Mouse (Mus musculus) heart, embryonic 15.5 days (tissue): ENCODE measurements around the gene Smyd3. TPM values are rescaled to one million over a fixed set of nuclear protein-coding genes. Genes with fewer than 3 reads are reported as not detected.

Experiments used
- ATAC-seq: fragments of 200-750 bp; cut with Nextera tagmentation; replicated peaks from 2 replicates; pipeline ENCODE4 v1.8.0; 2017; ENCODE audit warnings: low read depth, moderate TSS enrichment; ENCODE audit not compliant: insufficient number of reproducible peaks, insufficient read depth, low FRiP score
- H3K27ac ChIP-seq: fragments of 300-500 bp; sonication (generic); 2 replicates; pipeline ENCODE4 v1.5.1; 2015; ENCODE audit warnings: mild to moderate bottlenecking, inconsistent platforms
- H3K27me3 ChIP-seq: fragments of 300-500 bp; sonication (generic); 2 replicates; pipeline ENCODE4 v1.6.1; 2015; ENCODE audit warnings: inconsistent platforms
- H3K36me3 ChIP-seq: fragments of 300-500 bp; sonication (generic); 2 replicates; pipeline ENCODE4 v1.6.1; 2015; ENCODE audit warnings: mild to moderate bottlenecking, inconsistent platforms
- H3K4me1 ChIP-seq: fragments of 300-500 bp; sonication (generic); replicated peaks from 2 replicates; pipeline ENCODE4 v1.6.1; 2015; ENCODE audit warnings: inconsistent platforms
- H3K4me2 ChIP-seq: fragments of 300-500 bp; sonication (generic); 2 replicates; pipeline ENCODE4 v1.6.1; 2015; ENCODE audit warnings: inconsistent platforms, mild to moderate bottlenecking, moderate library complexity
- H3K4me3 ChIP-seq: fragments of 300-500 bp; sonication (generic); 2 replicates; pipeline ENCODE4 v1.5.1; 2015; ENCODE audit warnings: mild to moderate bottlenecking, inconsistent platforms
- H3K9ac ChIP-seq: fragments of 300-500 bp; sonication (generic); 2 replicates; pipeline ENCODE4 v1.6.1; 2015; ENCODE audit warnings: mild to moderate bottlenecking, inconsistent platforms
- H3K9me3 ChIP-seq: fragments of 300-500 bp; sonication (generic); replicated peaks from 2 replicates; pipeline ENCODE4 v1.6.1; 2016; ENCODE audit warnings: inconsistent platforms
- WGBS: fragments of 180-500 bp; shearing (Covaris S2); methylation state at CpG from one replicate; pipeline ENCODE4 v1.1.7; 2015; ENCODE audit warnings: mixed read lengths; 5-methylcytosine and 5-hydroxymethylcytosine counted together
- polyA plus RNA-seq: library from polyadenylated mRNA; unstranded; fragments of >200 nt; fragmentation: Nextera tagmentation; extraction: Ambion mirVana; gene quantifications from 2 replicates; pipeline ENCODE4 v1.2.1, GENCODE M21; 2015

The Smyd3 gene
- polyA plus RNA-seq, 1 experiment from 2014 or later = 9.1 TPM

DNA sequence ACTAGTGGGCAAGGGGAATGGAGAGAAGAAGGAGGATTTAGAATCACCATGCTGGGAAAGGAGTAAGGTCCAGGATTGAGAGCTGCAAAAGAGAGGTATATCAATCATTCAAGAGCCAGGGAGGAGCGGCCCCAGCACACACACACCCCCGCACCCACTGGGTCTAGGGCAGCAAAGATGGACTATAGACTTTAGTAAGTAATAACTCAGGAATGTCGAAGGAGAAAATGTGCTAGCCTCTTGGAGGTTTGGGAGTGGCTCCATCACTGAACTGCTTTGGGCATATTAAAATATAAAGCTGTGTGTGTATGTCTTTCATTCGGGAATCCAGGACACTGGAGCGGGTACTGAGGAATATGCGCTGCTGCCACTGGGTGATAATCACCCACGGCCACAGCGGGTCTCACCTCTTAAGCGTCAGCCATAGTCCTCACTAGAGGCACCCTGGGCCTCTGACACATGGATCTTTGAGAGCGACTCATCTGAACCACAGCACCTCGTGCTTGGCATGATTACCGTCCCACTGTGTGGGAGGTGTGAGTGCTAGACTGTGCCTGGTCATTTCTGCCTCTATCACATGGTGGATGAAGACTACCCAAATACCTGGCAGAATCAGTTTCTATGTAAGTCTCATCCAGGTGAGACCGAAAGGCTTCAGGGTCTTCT lies 469.8 kb downstream of the Smyd3 start:
- H3K27me3 ChIP-seq = no peaks in the 10 kb centered on the region
- no peak overlapping the region for H3K4me2 ChIP-seq
- peaks cover 7% of the 10 kb centered on the region for H3K4me1 ChIP-seq
- WGBS = 86% methylated on average over 13 of the region's 13 CpGs
- no peak overlapping the region for H3K27ac ChIP-seq
- no peaks in the 10 kb centered on the region for H3K36me3 ChIP-seq
- no peak overlapping the region for H3K4me3 ChIP-seq
- H3K9ac ChIP-seq = no peak overlapping the region
- no peak for ATAC-seq
- H3K9me3 ChIP-seq = no peaks in the 10 kb centered on the region

DNA sequence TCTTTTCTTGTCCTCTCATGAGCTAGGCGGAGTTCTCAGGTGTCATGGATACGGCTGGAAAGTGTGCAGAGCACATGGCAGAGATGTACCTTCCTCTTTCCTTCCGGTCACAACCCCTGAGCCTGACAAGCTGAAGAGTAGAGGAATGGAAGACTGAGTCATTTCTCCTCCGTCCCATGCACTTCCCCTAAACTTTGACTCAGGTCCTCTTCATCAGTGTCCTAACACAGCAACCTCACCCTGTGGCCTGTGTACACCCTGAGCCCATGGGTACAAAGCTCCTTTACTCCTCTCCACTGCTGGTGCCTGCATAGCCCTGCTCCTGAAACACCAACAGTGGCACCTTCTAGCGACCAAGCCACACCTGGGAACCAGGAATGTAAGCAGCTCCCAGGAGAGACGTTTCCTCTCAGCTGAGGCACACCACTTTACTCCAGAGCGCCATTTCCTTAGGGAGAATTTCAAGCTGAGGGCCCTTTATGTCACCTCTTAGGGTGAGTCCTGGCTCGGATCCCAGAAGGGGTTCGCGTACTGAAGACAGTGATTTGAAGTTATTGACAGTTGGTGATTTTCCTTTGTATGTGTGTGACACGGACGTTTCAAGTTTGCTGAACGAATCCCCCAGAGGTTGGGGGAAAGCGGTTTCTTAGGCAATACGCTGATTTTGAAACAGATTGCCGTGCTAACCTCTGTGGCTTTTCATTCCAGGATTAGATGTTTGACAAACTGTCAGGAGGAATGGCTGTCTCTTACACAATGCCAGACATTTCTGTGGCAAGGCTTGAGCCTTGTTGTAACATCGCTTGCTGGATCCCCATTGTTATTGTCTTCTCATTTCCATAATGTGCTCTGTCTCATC lies 471.8 kb downstream of the Smyd3 start:
- Histone ChIP-seq H3K36me3 (no peaks in the 10 kb centered on the region), H3K4me2 (no peak overlapping the region), H3K9ac (no peak overlapping the region), H3K4me3 (no peak overlapping the region), H3K27ac (no peak overlapping the region), H3K4me1 (peaks cover 25% of the 10 kb centered on the region), H3K27me3 (no peaks in the 10 kb centered on the region), H3K9me3 (no peaks in the 10 kb centered on the region)
- no peak for ATAC-seq
- 68% methylated on average over 17 of the region's 17 CpGs for WGBS

DNA sequence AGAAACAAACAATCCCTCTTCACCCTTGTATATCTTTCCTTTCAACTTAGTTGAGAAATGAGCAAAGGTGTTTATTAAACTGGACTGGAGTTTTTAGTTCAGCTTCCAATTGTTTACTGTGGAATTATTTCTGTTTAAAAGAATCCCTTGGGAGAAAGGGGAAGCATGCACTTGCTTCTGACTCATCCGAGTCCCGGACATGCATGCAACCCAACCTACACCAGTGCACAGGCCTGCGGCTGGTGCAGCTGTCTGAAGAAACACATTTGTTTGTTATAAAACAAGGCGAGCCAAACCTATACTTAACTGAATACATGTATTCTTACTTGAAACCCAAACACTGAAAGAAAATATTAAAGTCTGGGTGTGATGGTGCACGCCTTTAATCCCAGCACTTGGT lies 473.7 kb downstream of the Smyd3 start:
- no peak overlapping the region for H3K4me3 ChIP-seq
- H3K27me3 ChIP-seq = no peaks in the 10 kb centered on the region
- H3K27ac ChIP-seq = no peak overlapping the region
- 83% methylated on average over 5 of the region's 5 CpGs for WGBS
- no peak overlapping the region for H3K9ac ChIP-seq
- ATAC-seq = no peak
- no peaks in the 10 kb centered on the region for H3K36me3 ChIP-seq
- peaks cover 29% of the 10 kb centered on the region for H3K4me1 ChIP-seq
- H3K4me2 ChIP-seq = no peak overlapping the region
- H3K9me3 ChIP-seq = no peaks in the 10 kb centered on the region

DNA sequence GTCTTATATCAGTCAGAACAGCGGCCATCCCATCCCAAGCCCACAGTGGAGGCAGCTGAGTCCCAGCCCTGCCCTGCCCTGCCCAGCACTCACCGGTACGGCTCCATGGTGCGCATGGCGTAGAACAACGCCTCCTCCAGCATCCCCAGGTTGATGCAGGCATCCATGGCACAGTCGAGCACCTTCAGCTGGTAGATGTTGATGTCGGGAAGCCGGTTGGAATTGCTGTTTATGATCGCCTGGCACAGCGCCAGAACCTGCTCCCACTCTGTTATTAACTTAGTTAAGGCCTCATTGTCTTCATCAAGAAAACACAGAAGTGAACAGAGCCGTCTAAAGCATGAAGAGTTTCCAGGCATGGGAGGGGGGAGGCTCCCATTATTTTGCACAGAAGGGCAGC lies 474.2 kb downstream of the Smyd3 start:
- peaks cover 29% of the 10 kb centered on the region for H3K4me1 ChIP-seq
- H3K9ac ChIP-seq = no peak overlapping the region
- H3K27ac ChIP-seq = no peak overlapping the region
- no peaks in the 10 kb centered on the region for H3K36me3 ChIP-seq
- no peak overlapping the region for H3K4me3 ChIP-seq
- H3K9me3 ChIP-seq = no peaks in the 10 kb centered on the region
- ATAC-seq = no peak
- 60% methylated on average over 12 of the region's 12 CpGs for WGBS
- no peaks in the 10 kb centered on the region for H3K27me3 ChIP-seq
- H3K4me2 ChIP-seq = no peak overlapping the region

DNA sequence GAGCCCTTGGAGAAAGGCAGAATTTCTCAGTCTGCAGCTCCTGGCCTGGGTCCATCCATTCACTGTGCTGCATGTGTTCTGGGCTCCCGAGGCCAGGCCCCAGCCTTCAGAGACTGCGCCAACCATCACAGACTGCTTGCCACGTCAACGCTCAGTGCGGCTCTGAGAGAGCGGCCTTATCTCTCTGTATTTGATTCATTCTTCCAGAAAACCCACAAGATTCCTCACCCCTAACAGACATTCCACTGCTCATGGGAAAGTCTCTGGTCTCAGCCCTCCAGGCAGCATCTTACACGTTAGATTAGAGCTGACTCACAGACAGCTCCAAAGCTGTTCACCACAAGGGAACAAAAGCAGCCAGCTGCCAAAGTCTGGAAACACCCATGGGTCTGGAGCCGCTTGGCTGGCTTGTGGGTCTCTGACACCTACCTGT lies 475.9 kb downstream of the Smyd3 start:
- no peak overlapping the region for H3K9ac ChIP-seq
- H3K4me1 ChIP-seq = peaks cover 29% of the 10 kb centered on the region
- no peaks in the 10 kb centered on the region for H3K27me3 ChIP-seq
- no peaks in the 10 kb centered on the region for H3K36me3 ChIP-seq
- H3K4me2 ChIP-seq = no peak overlapping the region
- WGBS = 10% methylated on average over 8 of the region's 8 CpGs
- H3K27ac ChIP-seq = peak overlapping the region; percentile 83
- H3K4me3 ChIP-seq = no peak overlapping the region
- H3K9me3 ChIP-seq = no peaks in the 10 kb centered on the region
- ATAC-seq = peak; percentile 89

DNA sequence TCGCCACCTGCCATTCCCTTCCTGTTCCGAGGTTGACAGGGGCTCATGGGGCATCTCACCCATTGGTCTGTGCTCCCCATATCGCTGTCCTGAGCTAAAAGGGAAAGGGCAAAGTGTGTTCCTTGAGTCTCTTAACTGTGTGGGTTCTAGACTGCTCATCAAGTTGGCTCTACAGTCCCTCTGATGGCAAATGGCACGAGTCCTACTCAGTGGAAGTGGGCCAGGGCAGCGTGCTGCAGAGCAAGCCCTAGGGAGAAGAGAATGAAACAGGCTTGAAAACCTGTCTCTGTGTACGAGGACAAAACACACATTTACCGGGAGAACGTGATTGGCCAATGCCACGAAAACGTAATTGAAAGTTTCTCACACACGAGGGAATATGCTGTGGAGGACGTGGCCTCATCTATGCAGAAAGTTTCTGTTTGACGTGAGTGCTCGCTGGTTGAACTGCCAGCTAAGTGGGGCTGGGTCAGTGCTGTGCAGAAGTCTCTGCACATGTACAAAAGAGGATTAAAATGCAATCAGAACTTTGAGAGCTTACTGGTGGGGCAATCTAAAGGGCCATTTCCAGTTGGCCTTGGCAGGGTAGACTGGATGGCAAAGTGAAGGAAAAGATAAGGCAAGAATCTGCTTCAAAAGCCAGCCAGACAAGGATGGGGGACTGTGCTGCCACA lies 476.5 kb downstream of the Smyd3 start:
- Histone ChIP-seq H3K27ac (peak overlapping the region; percentile 83), H3K36me3 (no peaks in the 10 kb centered on the region), H3K9ac (no peak overlapping the region), H3K9me3 (no peaks in the 10 kb centered on the region), H3K4me1 (peaks cover 29% of the 10 kb centered on the region), H3K27me3 (no peaks in the 10 kb centered on the region), H3K4me2 (no peak overlapping the region), H3K4me3 (no peak overlapping the region)
- WGBS = 66% methylated on average over 14 of the region's 14 CpGs
- ATAC-seq = peak; percentile 41; the same call in 1 of the 2 replicates

DNA sequence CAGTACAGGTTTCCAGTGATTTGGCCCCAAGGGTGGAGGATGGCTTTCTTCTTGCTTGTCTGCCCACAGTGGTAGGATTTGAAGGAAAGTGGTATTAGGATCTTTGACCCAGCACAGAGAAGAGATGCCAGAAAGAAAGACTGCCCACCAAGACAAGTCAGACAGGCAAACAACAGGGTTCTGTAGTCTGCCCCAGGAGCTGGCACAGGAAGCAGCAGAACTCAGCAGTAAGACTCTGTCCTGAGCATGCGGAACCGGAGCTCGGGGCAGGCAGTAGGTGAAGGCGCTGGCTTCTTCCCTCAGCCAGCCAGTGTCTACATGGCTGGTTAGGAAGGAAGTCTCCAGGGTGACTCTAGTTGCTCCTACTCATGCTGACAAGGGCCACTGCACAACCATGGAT lies 479.0 kb downstream of the Smyd3 start:
- no peak overlapping the region for H3K4me2 ChIP-seq
- no peak overlapping the region for H3K9ac ChIP-seq
- H3K36me3 ChIP-seq = no peaks in the 10 kb centered on the region
- 95% methylated on average over 4 of the region's 4 CpGs for WGBS
- H3K4me1 ChIP-seq = peaks cover 27% of the 10 kb centered on the region
- no peaks in the 10 kb centered on the region for H3K9me3 ChIP-seq
- H3K4me3 ChIP-seq = no peak overlapping the region
- no peak overlapping the region for H3K27ac ChIP-seq
- no peaks in the 10 kb centered on the region for H3K27me3 ChIP-seq
- no peak for ATAC-seq

DNA sequence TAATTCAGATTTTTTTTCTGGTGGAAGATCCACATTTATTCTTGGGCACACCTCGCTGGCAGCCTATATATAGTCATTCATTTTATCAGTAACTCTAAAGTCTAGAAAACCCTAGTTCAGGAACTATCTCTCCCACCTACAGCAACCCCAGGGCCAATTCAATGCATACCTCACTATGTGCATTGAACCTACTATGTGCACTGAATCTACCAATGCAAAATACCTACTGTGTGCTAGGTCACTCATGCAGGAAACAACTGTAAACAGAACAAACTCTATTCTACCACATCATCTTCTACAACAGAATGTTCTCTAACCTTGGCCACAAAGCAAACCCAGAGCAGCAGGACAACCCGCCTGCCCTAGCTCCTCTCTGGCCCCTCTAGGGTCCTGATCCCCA lies 484.9 kb downstream of the Smyd3 start:
- H3K27ac ChIP-seq = no peak overlapping the region
- no peaks in the 10 kb centered on the region for H3K4me1 ChIP-seq
- no peaks in the 10 kb centered on the region for H3K27me3 ChIP-seq
- no peak for ATAC-seq
- no peaks in the 10 kb centered on the region for H3K36me3 ChIP-seq
- no peak overlapping the region for H3K4me2 ChIP-seq
- WGBS = 93% methylated on average over 2 of the region's 2 CpGs
- H3K9ac ChIP-seq = no peak overlapping the region
- no peaks in the 10 kb centered on the region for H3K9me3 ChIP-seq
- H3K4me3 ChIP-seq = no peak overlapping the region

DNA sequence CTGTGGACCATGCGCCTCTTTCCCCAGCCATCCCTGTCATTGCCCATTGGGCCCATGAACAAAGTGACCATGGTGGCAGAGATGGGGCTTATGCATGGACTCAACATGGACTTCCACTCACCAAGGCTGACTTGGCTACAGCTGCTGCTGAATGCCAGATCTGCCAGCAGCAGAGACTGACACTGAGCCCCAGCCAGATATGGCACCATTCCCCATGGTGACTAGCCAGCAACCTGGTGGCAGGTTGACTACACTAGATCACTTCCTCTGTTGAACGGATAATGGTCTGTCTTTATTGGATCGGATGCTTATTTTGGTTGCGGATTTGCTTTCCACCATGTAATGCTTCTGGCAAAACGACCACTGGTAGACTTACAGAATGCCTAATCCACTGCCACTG lies 486.3 kb downstream of the Smyd3 start:
- H3K27me3 ChIP-seq = no peaks in the 10 kb centered on the region
- WGBS = 94% methylated on average over 5 of the region's 5 CpGs
- no peak for ATAC-seq
- no peaks in the 10 kb centered on the region for H3K9me3 ChIP-seq
- H3K4me1 ChIP-seq = no peaks in the 10 kb centered on the region
- no peak overlapping the region for H3K4me2 ChIP-seq
- no peak overlapping the region for H3K27ac ChIP-seq
- H3K4me3 ChIP-seq = no peak overlapping the region
- H3K9ac ChIP-seq = no peak overlapping the region
- H3K36me3 ChIP-seq = no peaks in the 10 kb centered on the region

DNA sequence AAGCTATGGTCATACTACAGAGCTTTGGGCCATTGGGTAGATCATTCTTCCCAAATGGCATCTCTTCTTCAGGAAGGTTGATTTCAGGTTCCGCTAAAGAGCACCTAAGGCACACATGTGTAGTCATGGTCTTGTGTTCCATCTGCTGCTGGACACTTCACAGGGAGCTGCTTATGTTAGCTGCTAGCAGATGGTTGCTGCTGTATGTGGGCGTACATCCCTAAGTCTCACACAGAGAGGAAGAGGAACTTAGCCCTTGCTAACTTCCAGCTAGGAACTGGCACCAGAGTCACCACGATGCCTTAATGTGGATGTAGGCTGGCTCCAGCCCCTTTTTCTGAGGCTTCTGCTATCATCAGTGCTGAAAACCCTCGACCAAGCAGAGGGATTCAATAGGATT lies 491.2 kb downstream of the Smyd3 start:
- ATAC-seq = no peak
- Histone ChIP-seq H3K4me3 (no peak overlapping the region), H3K27me3 (no peaks in the 10 kb centered on the region), H3K9ac (no peak overlapping the region), H3K27ac (no peak overlapping the region), H3K4me2 (no peak overlapping the region), H3K36me3 (no peaks in the 10 kb centered on the region), H3K9me3 (no peaks in the 10 kb centered on the region), H3K4me1 (peaks cover 12% of the 10 kb centered on the region)
- 88% methylated on average over 4 of the region's 4 CpGs for WGBS

DNA sequence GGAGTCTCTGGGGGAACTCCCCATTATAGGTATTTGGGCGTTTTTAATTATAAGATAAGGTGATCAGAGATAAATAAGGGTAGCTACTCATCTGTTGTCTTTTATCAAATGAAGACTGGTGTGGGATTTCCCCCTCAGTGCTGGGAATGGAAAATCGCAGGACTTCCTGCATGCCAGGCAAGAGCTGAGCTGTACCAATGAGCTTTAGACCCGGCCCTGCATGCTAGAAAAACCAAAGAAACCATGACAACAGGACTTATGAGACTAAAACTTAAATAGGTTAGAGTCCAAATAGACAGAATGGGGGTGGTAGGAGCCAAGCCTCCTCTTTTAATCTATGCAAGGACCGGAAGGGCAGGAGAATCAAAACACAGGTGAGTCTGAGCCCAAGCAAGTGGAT lies 492.7 kb downstream of the Smyd3 start:
- 83% methylated on average over 4 of the region's 4 CpGs for WGBS
- no peak for ATAC-seq

More for the DNA sequence above, 492.7 kb downstream of the Smyd3 start:
- Histone ChIP-seq H3K9ac (no peak overlapping the region), H3K4me2 (no peak overlapping the region), H3K4me1 (peaks cover 12% of the 10 kb centered on the region), H3K27me3 (no peaks in the 10 kb centered on the region), H3K36me3 (no peaks in the 10 kb centered on the region), H3K9me3 (no peaks in the 10 kb centered on the region), H3K4me3 (no peak overlapping the region), H3K27ac (no peak overlapping the region)
